Mouse (Mus musculus) neural tube, embryonic 10.5 days (tissue): ENCODE measurements at regions not wholly inside any gene's neighbourhood (a gene's known extent, or its start where the extent isn't known, plus 50 kb on each side); places are given as distances from the start of the nearest gene placed in this dataset.

Experiments
- DNase-seq: peaks from one replicate; pipeline ENCODE4 v3.0.0-alpha.2; 2017; ENCODE audit warnings: low spot score; ENCODE audit errors: extremely low spot score

- no peak for DNase-seq
These were observed 390.9 kb upstream of the Slc35b3 start for GRCm38 (mm10) chr13:39351606-39352005.

DNA sequence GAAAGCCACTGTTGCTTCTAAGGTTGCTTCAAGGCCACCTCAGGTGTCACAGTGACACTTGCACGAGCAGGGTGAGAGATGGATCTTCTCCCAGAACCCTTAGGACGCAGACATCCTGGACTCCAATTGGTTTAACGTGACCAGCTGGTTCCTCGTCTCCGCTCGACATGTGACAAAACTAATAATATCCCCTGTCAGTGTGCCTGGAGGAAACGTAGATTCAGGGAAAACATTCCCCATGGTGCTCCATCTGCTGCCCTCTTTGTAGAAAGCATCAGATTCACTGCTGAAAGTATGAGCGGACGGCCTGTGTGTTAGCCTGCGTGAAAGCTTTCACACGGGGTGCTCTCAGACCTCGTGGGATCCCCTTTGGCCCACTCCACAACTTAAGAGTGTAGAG is 390.0 kb upstream of the Slc35b3 start:
- no peak for DNase-seq

DNA sequence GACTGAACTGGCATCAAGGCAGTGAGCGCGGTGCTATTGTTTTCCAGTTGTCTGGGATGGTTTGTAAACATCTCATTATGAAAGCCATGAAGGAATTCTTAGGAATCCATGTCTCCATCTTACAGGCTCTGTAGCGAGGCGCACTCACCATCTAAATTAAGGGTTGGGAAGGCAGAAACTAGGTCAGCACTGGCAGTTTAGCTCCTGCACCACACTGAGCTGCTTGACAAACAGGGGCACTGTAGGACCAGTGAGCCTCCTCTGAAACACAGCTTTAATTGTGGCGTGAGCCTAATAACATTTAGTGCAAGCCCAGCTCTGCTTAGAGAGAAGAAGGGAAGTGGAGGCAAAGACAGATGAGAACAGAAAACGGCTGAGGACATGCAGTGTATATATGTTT is 387.1 kb upstream of the Slc35b3 start:
- DNase-seq = no peak

DNA sequence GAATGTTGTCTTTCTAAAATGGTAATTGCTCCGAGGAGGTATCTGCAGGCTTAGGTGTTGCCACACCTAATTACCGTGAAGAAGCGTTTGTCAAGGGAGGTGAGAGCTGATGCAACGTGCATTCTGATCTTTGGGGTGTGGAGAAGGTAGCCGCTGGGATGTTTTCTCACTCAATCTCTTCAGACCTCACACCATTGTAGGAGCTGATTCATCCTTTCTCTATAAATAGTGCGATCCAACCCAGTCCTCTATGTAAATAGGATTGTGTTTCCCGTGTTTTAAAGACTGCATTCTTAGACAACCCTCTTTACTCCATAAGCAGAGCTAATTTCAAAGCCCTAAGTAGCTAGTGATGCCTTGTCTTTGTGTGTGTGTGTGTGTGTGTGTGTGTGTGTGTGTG is 374.2 kb upstream of the Slc35b3 start:
- no peak for DNase-seq

- DNase-seq = no peak
These were observed 369.1 kb upstream of the Slc35b3 start for GRCm38 (mm10) chr13:39329794-39330193.

GRCm38 (mm10) chr13:39326176-39326575 is 365.5 kb upstream of the Slc35b3 start:
- DNase-seq = no peak

- DNase-seq = no peak
These were observed 360.4 kb upstream of the Slc35b3 start for GRCm38 (mm10) chr13:39321111-39321510.

DNA sequence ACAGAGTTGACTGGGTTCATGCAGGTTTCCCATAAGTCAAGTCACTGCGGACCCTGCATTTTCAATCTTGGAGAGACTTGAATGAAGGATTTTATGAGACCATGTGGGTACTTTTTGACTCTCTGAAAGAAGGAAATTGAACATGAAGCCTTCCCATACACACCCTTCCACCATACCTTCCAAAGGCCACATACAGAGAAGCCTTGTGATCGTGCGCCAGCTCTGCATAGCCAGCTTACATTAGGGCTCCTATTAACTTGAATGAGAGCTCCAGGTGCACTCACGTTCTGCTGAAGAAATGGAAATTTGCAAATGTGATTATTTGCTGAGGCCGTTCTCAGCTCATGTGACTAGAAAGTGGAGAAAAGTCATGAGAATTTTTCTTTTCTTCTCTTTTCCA is 349.1 kb upstream of the Slc35b3 start:
- no peak for DNase-seq

- DNase-seq = no peak
These were observed 347.2 kb upstream of the Slc35b3 start for GRCm38 (mm10) chr13:39307845-39308244.

DNA sequence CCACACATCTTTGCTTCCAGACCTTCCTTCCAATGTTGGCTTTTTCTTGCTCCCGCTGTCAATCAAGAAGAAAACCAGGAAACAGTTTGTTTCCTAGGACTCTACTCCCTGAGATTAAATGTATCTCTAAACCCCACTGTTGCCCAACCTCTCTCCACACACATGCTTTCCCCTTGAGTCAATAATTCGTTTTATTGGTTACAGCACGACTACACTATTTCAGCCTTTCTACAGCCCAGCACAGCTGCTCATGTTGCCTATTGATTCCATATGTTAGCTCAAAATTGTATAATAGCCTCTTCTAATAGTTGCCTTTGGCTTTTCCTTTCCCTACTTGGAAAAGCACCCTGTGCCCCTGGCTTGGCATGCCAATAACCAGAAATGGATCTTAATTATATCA is 346.2 kb upstream of the Slc35b3 start:
- no peak for DNase-seq

DNA sequence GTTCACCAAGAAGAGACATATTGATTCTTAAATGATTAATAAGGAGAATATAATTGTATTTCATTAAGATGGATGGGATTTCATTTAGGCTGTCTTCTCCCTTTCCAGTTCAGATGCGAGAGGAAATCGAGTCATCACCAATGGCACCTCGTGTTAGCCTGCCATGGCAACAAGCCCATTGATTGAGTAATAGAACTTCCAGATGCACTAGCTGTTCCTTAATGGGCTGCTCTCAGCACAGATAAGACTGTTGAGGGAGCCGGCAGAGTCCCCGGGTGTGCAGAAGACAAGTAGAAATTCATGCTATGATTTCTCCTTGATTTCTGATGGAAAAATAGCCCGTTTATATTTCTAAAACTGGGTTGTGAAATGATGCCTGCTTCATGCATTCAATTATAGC is 336.5 kb upstream of the Slc35b3 start:
- DNase-seq = no peak

GRCm38 (mm10) chr13:39290216-39290960 is 329.7 kb upstream of the Slc35b3 start:
- DNase-seq = no peak

DNA sequence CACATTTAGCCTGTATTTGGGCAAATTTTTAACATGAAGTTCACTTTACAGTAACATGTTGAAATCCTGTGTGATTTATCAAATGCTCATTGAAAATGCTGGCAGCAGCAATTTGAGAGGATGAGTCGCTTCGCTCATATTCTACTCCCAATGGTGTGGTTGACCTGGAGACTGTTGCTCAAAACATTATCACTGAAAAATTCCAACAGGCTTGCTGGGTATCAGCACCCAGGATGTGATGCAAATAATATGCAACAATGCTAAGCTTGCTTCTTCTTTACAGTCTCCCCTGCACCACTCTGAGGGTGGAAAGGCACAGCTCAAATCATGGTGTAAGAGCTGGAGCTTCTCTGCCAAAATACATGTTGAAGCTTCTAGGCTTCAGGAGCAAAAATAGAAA is 321.6 kb upstream of the Slc35b3 start:
- no peak for DNase-seq

DNA sequence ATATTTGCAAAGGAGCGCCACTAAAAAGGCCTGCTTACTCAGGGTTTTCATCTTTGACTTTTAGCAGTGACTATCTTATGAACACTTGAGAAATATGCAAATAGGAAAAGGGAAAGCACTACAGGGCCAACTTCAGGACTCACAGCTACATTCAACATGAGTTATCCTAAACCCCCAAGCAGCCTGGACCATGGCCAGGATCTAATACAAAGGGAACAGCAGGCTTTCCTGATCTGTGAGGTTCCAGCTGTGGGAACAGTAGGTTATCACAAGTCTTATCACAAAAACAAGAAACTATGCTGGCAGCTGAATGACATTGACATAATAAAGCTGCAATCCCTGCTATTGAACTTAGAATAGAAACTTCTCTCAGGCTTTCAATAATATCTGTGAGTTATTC is 317.4 kb upstream of the Slc35b3 start:
- no peak for DNase-seq

- DNase-seq = no peak
These were observed 305.3 kb upstream of the Slc35b3 start for GRCm38 (mm10) chr13:39266024-39266423.

GRCm38 (mm10) chr13:39256708-39257107 is 296.0 kb upstream of the Slc35b3 start:
- DNase-seq = no peak

DNA sequence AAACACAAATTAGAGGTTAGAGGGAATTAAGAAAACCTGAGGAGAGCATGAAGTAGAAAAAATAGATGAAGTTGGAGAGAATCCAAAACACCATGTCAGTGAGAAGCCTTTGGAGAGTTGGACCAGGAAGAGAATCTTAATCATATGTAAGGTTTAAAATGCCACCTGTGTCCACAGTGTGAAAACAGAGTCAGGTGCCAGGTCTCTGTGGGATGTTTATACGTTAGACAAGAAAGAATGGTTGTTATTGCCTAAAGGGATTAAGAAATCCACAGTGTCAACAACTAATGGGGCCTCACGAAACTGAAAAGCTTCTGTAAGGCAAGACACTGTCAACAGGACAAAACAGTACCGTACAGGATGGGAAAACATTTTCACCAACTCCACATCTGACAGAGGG is 294.7 kb upstream of the Slc35b3 start:
- no peak for DNase-seq

DNA sequence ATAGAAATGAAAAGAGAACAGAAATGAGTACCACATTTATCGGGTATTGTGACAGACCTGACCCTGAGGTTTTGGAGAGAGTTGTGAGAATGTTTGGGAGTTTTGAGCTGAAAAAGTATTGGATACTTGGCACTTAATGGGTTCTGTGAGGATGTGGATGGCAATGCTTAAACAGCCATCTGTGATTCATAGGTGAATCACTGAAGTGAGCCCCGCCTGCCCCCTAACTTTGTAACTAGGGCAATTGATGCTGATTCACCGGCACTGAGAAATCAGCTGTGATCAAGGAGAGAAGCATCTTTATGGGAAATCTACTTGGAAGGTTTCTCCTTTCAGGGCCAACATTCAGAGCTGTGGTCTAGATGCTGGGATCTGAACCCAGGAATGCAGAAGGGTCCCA is 291.9 kb upstream of the Slc35b3 start:
- DNase-seq = no peak

GRCm38 (mm10) chr13:39250096-39250495 is 289.4 kb upstream of the Slc35b3 start:
- no peak for DNase-seq

GRCm38 (mm10) chr13:39226829-39227228 is 266.2 kb upstream of the Slc35b3 start:
- DNase-seq = no peak

GRCm38 (mm10) chr13:39225651-39226050 is 265.0 kb upstream of the Slc35b3 start:
- no peak for DNase-seq

DNA sequence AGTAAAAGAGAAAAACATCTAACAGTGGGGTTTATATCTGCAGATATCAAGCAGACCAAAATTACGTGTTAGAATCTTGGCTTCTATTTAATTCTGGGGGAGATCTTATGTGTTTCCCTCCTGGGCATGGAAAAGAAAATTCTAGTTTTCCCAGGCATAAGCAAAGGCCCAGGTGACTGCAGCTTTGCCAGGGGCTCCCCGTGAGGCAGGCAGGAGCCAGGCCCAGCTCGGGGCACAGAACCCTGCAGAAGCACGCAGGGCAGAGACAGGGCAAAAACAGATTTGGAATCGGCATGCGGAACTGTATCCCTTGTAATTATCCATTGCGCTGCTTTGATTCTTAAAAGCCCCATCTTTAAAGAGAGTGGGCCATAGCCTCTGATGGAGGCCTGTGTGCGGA is 250.4 kb upstream of the Slc35b3 start:
- no peak for DNase-seq

- DNase-seq = no peak
These were observed 223.1 kb upstream of the Slc35b3 start for GRCm38 (mm10) chr13:39183715-39184179.

GRCm38 (mm10) chr13:39161980-39162379 is 201.3 kb upstream of the Slc35b3 start:
- DNase-seq = no peak
